ENCODE assay signal across 10 mouse cellular contexts in the genomic region with DNA sequence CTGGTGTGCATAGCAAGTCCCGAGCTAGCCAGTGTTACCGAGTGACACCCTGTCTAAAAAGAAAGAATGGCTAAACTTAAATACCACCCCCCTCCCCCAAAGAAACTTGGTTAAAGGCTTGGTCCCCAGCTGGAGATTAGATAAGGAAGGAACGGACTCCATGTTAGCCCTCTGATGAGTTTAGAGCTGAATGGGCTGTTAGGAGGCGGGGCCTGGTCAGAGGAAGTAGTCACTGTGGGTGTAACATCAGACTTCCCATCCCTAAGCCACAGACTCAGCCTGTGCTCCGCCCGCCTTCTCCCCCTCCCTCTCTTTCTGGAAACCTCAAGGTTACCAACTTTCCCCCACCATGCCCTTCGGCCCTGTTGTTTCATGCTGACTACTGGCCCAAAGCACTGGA. TPM values are rescaled to one million over a fixed set of nuclear protein-coding genes. Genes with fewer than 3 reads are reported as not detected.
DNase-seq lines count a peak whose midpoint lies in the region; ATAC-seq and TF ChIP-seq lines count a peak whose summit lies in the region.
"Had no signal": no experiment of that assay in that cellular context is flagged by ENCODE, and none has a peak within 500 bp of the region (broad histone marks: within the 10 kb centered on the region; RNA-seq: fewer than 3 reads in every experiment).

No protein-coding gene starts in this region.

- H3K27me3 ChIP-seq in E14TG2a.4 (ENCODE audit: insufficient read depth, low read length), result peaks cover 12% of the 10 kb centered on the region

- intact Hi-C loops in left cerebral cortex, postnatal 25 days (cut with DNase I), result no loop called here

- DNase-seq in A20 (ENCODE audit: low read depth, low spot score), result peak; percentile 80
- no peak for DNase-seq in adrenal gland, postnatal 10 days
- DNase-seq in kidney, adult 8-10 months, result no peak
- DNase-seq in left cerebral cortex, postnatal 25 days (ENCODE audit: low spot score in 2 of 2), result no peak
- DNase-seq: heart, postnatal 10 days; kidney, adult 2 months had no signal

- peak overlapping the region; percentile 76 for H3K4me3 ChIP-seq in E14TG2a.4 (replicated peaks; ENCODE audit: low read length)

- no peak for TF ChIP-seq CTCF in E14TG2a.4 (conservative IDR thresholded peaks at IDR 0.05; ENCODE audit: low read length)

- H3K36me3 ChIP-seq in E14TG2a.4 (ENCODE audit: insufficient read depth, low read length), result peaks cover 3% of the 10 kb centered on the region; the same call in 1 of the 2 replicates

- peak; percentile 98 for ATAC-seq in granulocyte monocyte progenitor cell, adult 5-6 weeks (replicated peaks; ENCODE audit: poor library complexity, severe bottlenecking)
- peak; percentile 98 for ATAC-seq in megakaryocyte progenitor cell, adult 5-6 weeks (replicated peaks; ENCODE audit: poor library complexity)

- no peaks in the 10 kb centered on the region for H3K9me3 ChIP-seq in E14TG2a.4 (ENCODE audit: low read length)

- H3K4me1 ChIP-seq in E14TG2a.4 (replicated peaks; ENCODE audit: low read depth, low read length), result peaks cover 34% of the 10 kb centered on the region

RNA-seq across cellular contexts. Expression of a gene that starts 30.4 kb away (rescaled TPM):
- 4.5 and 5.1 TPM in 2 replicates for total RNA-seq in granulocyte monocyte progenitor cell, adult 5-6 weeks (2014; fragmentation: Nextera tagmentation)
- total RNA-seq in granulocyte monocyte progenitor cell, adult 5-6 weeks (2017), result 2.5 and 7.9 TPM in 2 replicates
- total RNA-seq in megakaryocyte progenitor cell, adult 5-6 weeks (2015), result 2.1 and 2.2 TPM in 2 replicates
- total RNA-seq in megakaryocyte progenitor cell, adult 5-6 weeks (2017), result 4.0 and 17.6 TPM in 2 replicates
- 10 to 100 TPM; 21.8 to 24.1 TPM for total RNA-seq in adrenal gland, postnatal 10 days (2021)
- 100 to 1,000 TPM; 106 to 120 TPM for total RNA-seq in left cerebral cortex, postnatal 25 days (2021)

RNA-seq across cellular contexts. Expression of a gene that starts 38.2 kb away (rescaled TPM):
- not detected in 2 replicates for total RNA-seq in granulocyte monocyte progenitor cell, adult 5-6 weeks (2014; fragmentation: Nextera tagmentation)
- not detected in 2 replicates for total RNA-seq in granulocyte monocyte progenitor cell, adult 5-6 weeks (2017)
- total RNA-seq in megakaryocyte progenitor cell, adult 5-6 weeks (2015), result not detected in 2 replicates
- total RNA-seq in megakaryocyte progenitor cell, adult 5-6 weeks (2017), result not detected in 2 replicates
- total RNA-seq in adrenal gland, postnatal 10 days (2021), result not detected
- under 1 TPM; 0.16 to 0.23 TPM for total RNA-seq in left cerebral cortex, postnatal 25 days (2021)
- total RNA-seq: gastrocnemius, adult 8-10 months; heart, postnatal 10 days had no signal

RNA-seq across cellular contexts. Expression of a gene that starts 59.4 kb away (rescaled TPM):
- total RNA-seq in granulocyte monocyte progenitor cell, adult 5-6 weeks (2014; fragmentation: Nextera tagmentation), result 284 and 297 TPM in 2 replicates
- 146 and 201 TPM in 2 replicates for total RNA-seq in granulocyte monocyte progenitor cell, adult 5-6 weeks (2017)
- 230 and 236 TPM in 2 replicates for total RNA-seq in megakaryocyte progenitor cell, adult 5-6 weeks (2015)
- 145 and 166 TPM in 2 replicates for total RNA-seq in megakaryocyte progenitor cell, adult 5-6 weeks (2017)
- total RNA-seq in adrenal gland, postnatal 10 days (2021), result 10 to 100 TPM; 51.1 to 56.7 TPM
- 10 to 100 TPM; 56.1 to 61.2 TPM for total RNA-seq in left cerebral cortex, postnatal 25 days (2021)

Comparison
In these comparisons a context has a peak if more than half of its experiments do, and no peak if none do; other contexts are left out.
1. RNA of a gene that starts 30.4 kb away (total RNA-seq): 106 to 120 TPM in left cerebral cortex, postnatal 25 days; 21.8 to 24.1 TPM in adrenal gland, postnatal 10 days, 2.1 to 17.6 TPM in megakaryocyte progenitor cell, adult 5-6 weeks and 2.5 to 7.9 TPM in granulocyte monocyte progenitor cell, adult 5-6 weeks; every median in the first group is over 4 times any median in the second.